Mouse (Mus musculus) myocyte (in vitro differentiated cells): ENCODE data around the gene Hnrnpab.

Experiments used
- E2F4 ChIP-seq: IDR thresholded peaks from one replicate; pipeline ENCODE4 v1.6.1; 2011; ENCODE audit warnings: mild to moderate bottlenecking, control low read depth, moderate library complexity; ENCODE audit not compliant: insufficient read depth
- MAX ChIP-seq: IDR thresholded peaks from one replicate; pipeline ENCODE4 v1.6.1; 2011; ENCODE audit warnings: low read depth, mild to moderate bottlenecking, control low read depth
- MYOD1 ChIP-seq, 3 experiments: IDR thresholded peaks; one replicate each; pipeline ENCODE4 v1.6.1; 2011; ENCODE audit warnings: control low read depth in 2 of 3, low read depth in 2 of 3, mild to moderate bottlenecking in 2 of 3, moderate library complexity in 1 of 3; ENCODE audit not compliant: insufficient read length in 2 of 3, control insufficient read depth in 1 of 3
- MYOG ChIP-seq, 3 experiments: IDR thresholded peaks; one replicate each; pipeline ENCODE4 v1.6.1; 2011; ENCODE audit warnings: control low read depth in 2 of 3, low read depth in 2 of 3, mild to moderate bottlenecking in 2 of 3; ENCODE audit not compliant: insufficient read length in 2 of 3, control insufficient read depth in 1 of 3, insufficient read depth in 1 of 3
- POLR2A ChIP-seq: IDR thresholded peaks from one replicate; pipeline ENCODE4 v1.6.1; 2011; ENCODE audit warnings: low read depth, mild to moderate bottlenecking, control low read depth, moderate library complexity; ENCODE audit not compliant: insufficient read length
- POLR2AphosphoS2 ChIP-seq: IDR thresholded peaks from one replicate; pipeline ENCODE4 v1.6.1; 2011; ENCODE audit warnings: low read depth, control low read depth; ENCODE audit not compliant: insufficient read length
- SRF ChIP-seq: IDR thresholded peaks from one replicate; pipeline ENCODE4 v1.6.1; 2011; ENCODE audit warnings: low read depth; ENCODE audit not compliant: control insufficient read depth, insufficient read length
- TCF12 ChIP-seq: IDR thresholded peaks from one replicate; pipeline ENCODE4 v1.6.1; 2011; ENCODE audit warnings: mild to moderate bottlenecking, control low read depth; ENCODE audit not compliant: poor library complexity, insufficient read depth, severe bottlenecking
- TCF3 ChIP-seq: IDR thresholded peaks from one replicate; pipeline ENCODE4 v1.6.1; 2011; ENCODE audit warnings: low read depth, control low read depth; ENCODE audit not compliant: insufficient read length
- USF1 ChIP-seq: IDR thresholded peaks from one replicate; pipeline ENCODE4 v1.6.1; 2011; ENCODE audit warnings: low read depth, mild to moderate bottlenecking, control low read depth, moderate library complexity

- TF ChIP-seq POLR2A, result no peak
- TF ChIP-seq MAX, result no peak
- no peak for TF ChIP-seq POLR2AphosphoS2
- no peak for TF ChIP-seq TCF12
- no peak for TF ChIP-seq MYOG (IDR thresholded peaks at IDR 0.05; ENCODE audit: control insufficient read depth in 1 of 3, insufficient read depth in 1 of 3, insufficient read length in 2 of 3, low read depth in 2 of 3)
- no peak for TF ChIP-seq USF1
- no peak for TF ChIP-seq SRF
- no peak for TF ChIP-seq E2F4
- no peak for TF ChIP-seq MYOD1 (IDR thresholded peaks at IDR 0.05; ENCODE audit: control insufficient read depth in 1 of 3, insufficient read length in 2 of 3, low read depth in 2 of 3)
- TF ChIP-seq TCF3, result no peak
Measured at GRCm38 (mm10) chr11:51654891-51655290, 48.2 kb upstream of the Hnrnpab start.
